Mouse (Mus musculus) bone marrow macrophage, adult 2 months (primary cell): ENCODE data around the gene Cbfa2t2.

ENCODE experiments used
- CTCF ChIP-seq: IDR thresholded peaks from 2 replicates; pipeline ENCODE4 v1.5.1; 2012; ENCODE audit warnings: low read depth, mild to moderate bottlenecking, low read length, moderate library complexity
- POLR2A ChIP-seq: IDR thresholded peaks from 2 replicates; pipeline ENCODE4 v1.6.1; 2012; ENCODE audit warnings: mild to moderate bottlenecking, low read depth, low read length, borderline replicate concordance

DNA sequence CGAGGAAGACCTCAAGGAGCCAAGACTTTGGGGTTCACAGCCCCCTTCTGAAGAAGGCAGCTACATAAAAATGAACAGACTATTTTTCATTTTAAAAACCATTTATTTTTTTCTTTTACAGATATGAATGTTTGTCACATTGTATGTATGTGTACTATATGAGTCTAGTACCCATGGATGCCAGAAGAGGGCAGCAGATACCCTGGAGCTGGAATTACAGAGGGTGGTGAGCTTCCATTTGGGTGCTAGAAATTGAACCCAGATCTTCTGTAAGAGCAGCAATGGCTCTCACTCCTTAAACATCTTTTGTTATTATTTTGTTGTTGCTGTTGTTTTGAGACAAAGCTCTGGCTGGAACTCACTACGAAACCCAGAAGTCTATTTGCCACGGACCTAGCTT, 10.8 kb upstream of the Cbfa2t2 start:
- TF ChIP-seq CTCF (no peak), POLR2A (no peak)
